Mouse (Mus musculus) heart, embryonic 11.5 days (tissue): ENCODE data around the gene Tmem232. TPM values are rescaled to one million over a fixed set of nuclear protein-coding genes. Genes with fewer than 3 reads are reported as not detected.

ENCODE experiments used
- ATAC-seq: fragments of 200-750 bp; cut with Nextera tagmentation; replicated peaks from 2 replicates; pipeline ENCODE4 v1.8.0; 2017; ENCODE audit warnings: moderate library complexity; ENCODE audit not compliant: insufficient number of reproducible peaks, low FRiP score, low TSS enrichment
- H3K27ac ChIP-seq: fragments of 300-500 bp; sonication (generic); 2 replicates; pipeline ENCODE4 v1.5.1; 2014; ENCODE audit warnings: mild to moderate bottlenecking, low read depth, low read length
- H3K27me3 ChIP-seq: fragments of 300-500 bp; sonication (generic); 2 replicates; pipeline ENCODE4 v1.6.1; 2014; ENCODE audit warnings: mild to moderate bottlenecking, low read length, mixed read lengths; ENCODE audit not compliant: control insufficient read depth, insufficient read depth
- H3K36me3 ChIP-seq: fragments of 300-500 bp; sonication (generic); 2 replicates; pipeline ENCODE4 v1.6.1; 2014; ENCODE audit warnings: mild to moderate bottlenecking, low read length, moderate library complexity, mixed read lengths; ENCODE audit not compliant: control insufficient read depth, insufficient read depth
- H3K4me1 ChIP-seq: fragments of 300-500 bp; sonication (generic); 2 replicates; pipeline ENCODE4 v1.6.1; 2014; ENCODE audit warnings: low read length; ENCODE audit not compliant: control insufficient read depth, insufficient read depth
- H3K4me2 ChIP-seq: fragments of 300-500 bp; sonication (generic); 2 replicates; pipeline ENCODE4 v1.6.1; 2014; ENCODE audit warnings: mild to moderate bottlenecking, moderate library complexity
- H3K4me3 ChIP-seq: fragments of 300-500 bp; sonication (generic); 2 replicates; pipeline ENCODE4 v1.5.1; 2014; ENCODE audit warnings: low read depth, low read length
- H3K9ac ChIP-seq: fragments of 300-500 bp; sonication (generic); 2 replicates; pipeline ENCODE4 v1.6.1; 2014; ENCODE audit warnings: mild to moderate bottlenecking, low read depth, low read length, moderate library complexity
- H3K9me3 ChIP-seq: fragments of 300-500 bp; sonication (generic); replicated peaks from 2 replicates; pipeline ENCODE4 v1.6.1; 2016; ENCODE audit warnings: low read length; ENCODE audit not compliant: control insufficient read depth
- WGBS: fragments of 180-500 bp; shearing (Covaris S2); extraction: QIAGEN DNeasy Blood & Tissue Kit; methylation state at CpG from one replicate; pipeline ENCODE4 v1.1.7; 2014; ENCODE audit not compliant: insufficient replicate concordance; 5-methylcytosine and 5-hydroxymethylcytosine counted together
- polyA plus RNA-seq: library from polyadenylated mRNA; unstranded; fragments of >200 nt; fragmentation: Nextera tagmentation; extraction: Ambion mirVana; gene quantifications from 2 replicates; pipeline ENCODE4 v1.2.1, GENCODE M21; 2014

Tmem232 gene
- polyA plus RNA-seq, 1 experiment from 2014 or later, result 0.23 TPM

GRCm38 (mm10) chr17:65365535-65366254 lies 174.9 kb downstream of the Tmem232 start:
- Histone ChIP-seq H3K9me3 (no peaks in the 10 kb centered on the region), H3K4me1 (no peaks in the 10 kb centered on the region), H3K27ac (no peak overlapping the region), H3K4me2 (no peak overlapping the region), H3K9ac (no peak overlapping the region), H3K36me3 (no peaks in the 10 kb centered on the region), H3K4me3 (no peak overlapping the region), H3K27me3 (no peaks in the 10 kb centered on the region)
- no peak for ATAC-seq
- 64% methylated on average over 3 of the region's 3 CpGs for WGBS

DNA sequence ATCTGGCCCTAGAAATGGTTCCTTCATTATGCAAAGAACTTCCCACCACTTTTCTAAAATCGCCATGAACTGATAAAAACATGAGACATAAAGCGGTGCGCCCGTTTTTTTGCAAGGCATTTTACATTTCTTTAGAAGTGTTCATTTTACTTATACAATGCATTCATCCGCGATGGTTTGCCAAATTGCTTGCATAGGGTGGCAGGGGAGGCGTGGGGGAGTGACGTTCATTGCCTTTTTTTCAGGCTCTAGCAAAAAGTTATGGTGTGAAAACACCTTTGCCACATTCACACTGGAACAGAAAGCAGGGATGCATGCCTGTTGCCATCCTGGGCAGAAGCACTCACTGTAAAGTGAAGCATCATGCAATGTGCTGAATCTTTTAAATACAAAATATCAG lies 188.7 kb downstream of the Tmem232 start:
- no peaks in the 10 kb centered on the region for H3K4me1 ChIP-seq
- no peaks in the 10 kb centered on the region for H3K36me3 ChIP-seq
- H3K9ac ChIP-seq, result no peak overlapping the region
- H3K4me2 ChIP-seq, result no peak overlapping the region
- no peaks in the 10 kb centered on the region for H3K27me3 ChIP-seq
- H3K9me3 ChIP-seq, result no peaks in the 10 kb centered on the region
- 82% methylated on average over 8 of the region's 8 CpGs for WGBS
- no peak for ATAC-seq
- no peak overlapping the region for H3K27ac ChIP-seq
- H3K4me3 ChIP-seq, result no peak overlapping the region

DNA sequence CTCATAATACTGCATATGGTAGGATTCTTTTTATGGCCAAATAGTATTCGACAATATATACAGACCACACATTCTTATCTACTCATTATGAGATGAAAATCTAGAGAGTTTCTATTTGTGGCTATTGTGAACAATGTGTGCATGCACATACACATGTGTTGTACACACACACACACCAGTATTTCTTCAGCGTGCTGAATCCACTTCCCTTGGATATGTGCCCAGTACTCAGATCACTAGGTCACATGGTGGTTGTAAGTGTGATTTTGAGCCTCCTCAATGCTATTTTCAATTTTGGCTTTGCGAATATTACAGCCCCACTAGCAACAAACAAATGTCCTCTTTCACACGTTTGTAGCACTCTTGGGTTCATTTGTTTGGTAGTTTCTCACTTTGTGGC lies 200.6 kb downstream of the Tmem232 start:
- Histone ChIP-seq H3K9me3 (no peaks in the 10 kb centered on the region), H3K4me2 (no peak overlapping the region), H3K36me3 (no peaks in the 10 kb centered on the region), H3K9ac (no peak overlapping the region), H3K27me3 (no peaks in the 10 kb centered on the region), H3K4me3 (no peak overlapping the region), H3K4me1 (no peaks in the 10 kb centered on the region), H3K27ac (no peak overlapping the region)
- ATAC-seq, result no peak
- WGBS, result 78% methylated on average over 4 of the region's 4 CpGs

DNA sequence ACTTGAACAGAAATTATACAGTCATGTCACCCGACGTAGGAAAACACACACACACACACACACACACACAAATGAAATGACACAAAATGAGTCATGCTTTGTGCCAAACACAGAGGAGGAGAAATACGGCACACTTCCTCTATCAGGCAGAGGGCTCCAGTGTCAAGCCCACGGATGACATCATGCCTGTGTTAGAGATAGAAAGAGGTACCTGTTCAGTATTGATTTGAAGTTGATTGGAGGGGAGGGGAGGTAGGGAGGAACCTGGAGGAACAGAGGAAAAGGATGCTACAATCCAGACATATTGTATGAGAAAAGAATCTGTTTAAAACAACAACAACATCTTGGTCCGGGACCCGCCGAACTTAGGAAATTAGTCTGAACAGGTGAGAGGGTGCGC lies 209.8 kb downstream of the Tmem232 start:
- Histone ChIP-seq H3K4me1 (no peaks in the 10 kb centered on the region), H3K4me3 (no peak overlapping the region)
- WGBS, result 82% methylated on average over 8 of the region's 8 CpGs

DNA sequence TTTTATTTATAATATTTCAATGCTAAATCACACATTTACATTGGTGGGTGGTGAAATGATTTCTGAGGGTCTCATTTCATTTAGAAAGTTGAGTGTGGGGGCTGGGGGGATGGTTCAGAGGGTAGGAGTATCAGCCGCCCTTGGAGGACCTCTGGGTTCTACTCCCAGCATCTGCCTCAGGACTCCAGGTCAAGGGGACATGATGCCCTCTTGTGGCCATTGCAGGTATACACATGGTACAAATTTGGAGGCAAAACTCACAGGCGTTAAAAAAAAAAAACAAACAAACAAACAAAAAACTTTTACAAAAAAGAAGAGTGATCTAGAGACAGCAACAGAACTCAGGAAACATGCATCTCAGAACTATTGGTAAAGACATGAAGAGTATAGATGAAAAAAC lies 215.3 kb downstream of the Tmem232 start:
- Histone ChIP-seq H3K4me3 (no peak overlapping the region), H3K27me3 (no peaks in the 10 kb centered on the region), H3K9me3 (no peaks in the 10 kb centered on the region), H3K4me1 (no peaks in the 10 kb centered on the region), H3K27ac (no peak overlapping the region), H3K36me3 (no peaks in the 10 kb centered on the region), H3K4me2 (no peak overlapping the region), H3K9ac (no peak overlapping the region)
- 25% methylated on average over 2 of the region's 2 CpGs for WGBS
- no peak for ATAC-seq

More for the DNA sequence above, 209.8 kb downstream of the Tmem232 start:
- no peak for ATAC-seq
- Histone ChIP-seq H3K36me3 (no peaks in the 10 kb centered on the region), H3K9me3 (no peaks in the 10 kb centered on the region), H3K4me2 (no peak overlapping the region), H3K9ac (no peak overlapping the region), H3K27me3 (no peaks in the 10 kb centered on the region), H3K27ac (no peak overlapping the region)

- no peak for ATAC-seq
- 85% methylated on average over 6 of the region's 6 CpGs for WGBS
Measured at GRCm38 (mm10) chr17:65320623-65321022, 220.0 kb downstream of the Tmem232 start.

GRCm38 (mm10) chr17:65299946-65300345 lies 240.6 kb downstream of the Tmem232 start:
- Histone ChIP-seq H3K4me1 (no peaks in the 10 kb centered on the region), H3K9ac (no peak overlapping the region), H3K27me3 (no peaks in the 10 kb centered on the region), H3K36me3 (no peaks in the 10 kb centered on the region), H3K4me2 (no peak overlapping the region), H3K4me3 (no peak overlapping the region), H3K9me3 (no peaks in the 10 kb centered on the region), H3K27ac (no peak overlapping the region)
- no peak for ATAC-seq

More at GRCm38 (mm10) chr17:65320623-65321022, 220.0 kb downstream of the Tmem232 start:
- Histone ChIP-seq H3K9ac (no peak overlapping the region), H3K27me3 (no peaks in the 10 kb centered on the region), H3K9me3 (no peaks in the 10 kb centered on the region), H3K36me3 (no peaks in the 10 kb centered on the region), H3K4me1 (no peaks in the 10 kb centered on the region), H3K4me2 (no peak overlapping the region), H3K4me3 (no peak overlapping the region), H3K27ac (no peak overlapping the region)

DNA sequence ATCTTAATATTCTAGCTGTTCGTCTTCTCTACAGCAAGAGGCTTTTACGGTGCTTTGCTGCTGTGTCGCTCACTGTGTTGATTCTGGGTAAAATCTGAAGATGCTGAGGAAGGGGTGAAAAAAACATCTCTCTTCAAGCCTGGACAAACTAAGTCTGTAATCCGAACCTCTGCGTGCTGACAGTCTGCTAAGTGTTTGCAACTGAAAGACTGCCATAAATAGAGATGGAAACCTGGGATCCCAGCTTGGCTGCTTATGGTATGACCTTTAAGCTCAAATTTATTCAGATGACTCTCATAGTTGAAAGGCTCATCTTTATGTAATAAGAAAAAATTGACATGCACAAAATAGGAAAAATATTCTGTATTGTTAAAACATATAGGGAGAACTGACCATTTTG lies 242.8 kb downstream of the Tmem232 start:
- 61% methylated on average over 5 of the region's 5 CpGs for WGBS
- Histone ChIP-seq H3K4me2 (no peak overlapping the region), H3K27ac (no peak overlapping the region; the same call in 1 of the 2 replicates), H3K4me1 (no peaks in the 10 kb centered on the region), H3K36me3 (no peaks in the 10 kb centered on the region), H3K9ac (no peak overlapping the region), H3K27me3 (no peaks in the 10 kb centered on the region), H3K9me3 (no peaks in the 10 kb centered on the region), H3K4me3 (no peak overlapping the region)
- no peak for ATAC-seq

- WGBS, result 63% methylated on average over 2 of the region's 2 CpGs
- no peak for ATAC-seq
- H3K36me3 ChIP-seq, result no peaks in the 10 kb centered on the region
- H3K27me3 ChIP-seq, result no peaks in the 10 kb centered on the region
- no peaks in the 10 kb centered on the region for H3K9me3 ChIP-seq
- no peak overlapping the region for H3K4me2 ChIP-seq
- no peak overlapping the region for H3K27ac ChIP-seq
- no peak overlapping the region for H3K4me3 ChIP-seq
- no peaks in the 10 kb centered on the region for H3K4me1 ChIP-seq
- H3K9ac ChIP-seq, result no peak overlapping the region
Measured at GRCm38 (mm10) chr17:65252160-65252559, 288.4 kb downstream of the Tmem232 start.
